Mouse (Mus musculus): ENCODE measurements around the gene Samd4b. TPM values are rescaled to one million over a fixed set of nuclear protein-coding genes. Genes with fewer than 3 reads are reported as not detected.

The Samd4b gene
- polyA plus RNA-seq, 1 experiment = 25.2 TPM

DNA sequence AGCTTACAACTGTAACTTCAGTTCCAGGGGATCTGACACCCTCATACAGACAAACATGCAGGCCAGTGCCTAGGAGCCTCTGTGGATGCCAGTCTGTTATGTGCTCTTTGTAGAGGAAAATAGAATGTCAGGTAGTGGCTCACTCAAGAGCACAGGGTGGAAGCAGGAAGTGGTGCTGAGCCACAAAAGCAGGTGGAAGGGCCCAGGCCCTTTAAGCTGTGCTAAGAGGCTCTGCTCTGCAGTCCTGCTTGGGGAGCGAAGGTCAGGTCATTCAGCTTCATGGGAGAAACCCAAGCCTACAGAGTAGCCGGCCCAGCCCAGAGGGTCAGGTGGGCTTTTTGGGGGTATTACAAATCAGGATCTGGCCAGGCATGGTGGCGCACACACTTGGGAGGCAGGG lies 242.7 kb downstream of the Samd4b start:
- H3K4me1 ChIP-seq (ENCODE audit: control insufficient read depth, insufficient read depth, low read length) = no peaks in the 10 kb centered on the region; the same call in 1 of the 2 replicates
- no peak overlapping the region for H3K27ac ChIP-seq (ENCODE audit: control insufficient read depth, insufficient read depth, low read depth, low read length, poor library complexity)
- no peak for TF ChIP-seq POLR2A (IDR thresholded peaks at IDR 0.05; ENCODE audit: borderline replicate concordance, control insufficient read depth, low read depth, low read length)
- no peak for TF ChIP-seq CTCF (IDR thresholded peaks at IDR 0.05; ENCODE audit: control insufficient read depth, insufficient read depth, low read length)
- WGBS = 83% methylated on average over 3 of the region's 3 CpGs
- no peak overlapping the region for H3K4me3 ChIP-seq (replicated peaks; ENCODE audit: control insufficient read depth, low read depth, low read length)

DNA sequence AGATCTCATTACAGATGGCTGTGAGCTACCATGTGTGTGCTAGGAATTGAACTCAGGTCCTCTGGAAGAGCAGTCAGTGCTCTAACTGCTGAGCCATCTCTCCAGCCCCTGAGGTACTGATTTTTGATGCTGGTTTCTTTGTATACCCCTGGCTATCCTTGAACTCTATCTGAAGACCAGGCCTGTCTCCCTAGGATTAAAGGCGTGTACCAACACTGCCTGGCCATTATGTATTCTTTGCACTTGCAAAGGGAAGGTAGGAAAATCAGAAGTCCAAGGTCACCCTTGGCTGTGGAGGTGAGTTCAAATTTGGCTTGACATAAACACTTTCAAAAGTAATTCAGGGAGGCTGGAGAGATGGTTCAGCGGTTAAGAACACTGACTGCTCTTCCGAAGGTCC lies 243.3 kb downstream of the Samd4b start:
- no peaks in the 10 kb centered on the region; the same call in 1 of the 2 replicates for H3K4me1 ChIP-seq (ENCODE audit: control insufficient read depth, insufficient read depth, low read length)
- no peak for TF ChIP-seq POLR2A (IDR thresholded peaks at IDR 0.05; ENCODE audit: borderline replicate concordance, control insufficient read depth, low read depth, low read length)
- TF ChIP-seq CTCF (IDR thresholded peaks at IDR 0.05; ENCODE audit: control insufficient read depth, insufficient read depth, low read length) = no peak
- WGBS = 87% methylated on average over 3 of the region's 3 CpGs
- no peak overlapping the region for H3K4me3 ChIP-seq (replicated peaks; ENCODE audit: control insufficient read depth, low read depth, low read length)
- no peak overlapping the region for H3K27ac ChIP-seq (ENCODE audit: control insufficient read depth, insufficient read depth, low read depth, low read length, poor library complexity)

- TF ChIP-seq CTCF (IDR thresholded peaks at IDR 0.05; ENCODE audit: control insufficient read depth, insufficient read depth, low read length) (no peak), POLR2A (IDR thresholded peaks at IDR 0.05; ENCODE audit: borderline replicate concordance, control insufficient read depth, low read depth, low read length) (no peak)
- no peak overlapping the region for H3K27ac ChIP-seq (ENCODE audit: control insufficient read depth, insufficient read depth, low read depth, low read length, poor library complexity)
- H3K4me3 ChIP-seq (replicated peaks; ENCODE audit: control insufficient read depth, low read depth, low read length) = no peak overlapping the region
- no peaks in the 10 kb centered on the region; the same call in 1 of the 2 replicates for H3K4me1 ChIP-seq (ENCODE audit: control insufficient read depth, insufficient read depth, low read length)
- WGBS = 85% methylated on average over 3 of the region's 3 CpGs
These were observed 243.8 kb downstream of the Samd4b start for GRCm38 (mm10) chr7:28354113-28354581.

- 93% methylated on average over 2 of the region's 2 CpGs for WGBS
- Histone ChIP-seq H3K4me1 (ENCODE audit: control insufficient read depth, insufficient read depth, low read length) (no peaks in the 10 kb centered on the region; the same call in 1 of the 2 replicates), H3K27ac (ENCODE audit: control insufficient read depth, insufficient read depth, low read depth, low read length, poor library complexity) (no peak overlapping the region), H3K4me3 (replicated peaks; ENCODE audit: control insufficient read depth, low read depth, low read length) (no peak overlapping the region)
- TF ChIP-seq CTCF (IDR thresholded peaks at IDR 0.05; ENCODE audit: control insufficient read depth, insufficient read depth, low read length) = no peak
These were observed 244.7 kb downstream of the Samd4b start for GRCm38 (mm10) chr7:28353267-28353666.

DNA sequence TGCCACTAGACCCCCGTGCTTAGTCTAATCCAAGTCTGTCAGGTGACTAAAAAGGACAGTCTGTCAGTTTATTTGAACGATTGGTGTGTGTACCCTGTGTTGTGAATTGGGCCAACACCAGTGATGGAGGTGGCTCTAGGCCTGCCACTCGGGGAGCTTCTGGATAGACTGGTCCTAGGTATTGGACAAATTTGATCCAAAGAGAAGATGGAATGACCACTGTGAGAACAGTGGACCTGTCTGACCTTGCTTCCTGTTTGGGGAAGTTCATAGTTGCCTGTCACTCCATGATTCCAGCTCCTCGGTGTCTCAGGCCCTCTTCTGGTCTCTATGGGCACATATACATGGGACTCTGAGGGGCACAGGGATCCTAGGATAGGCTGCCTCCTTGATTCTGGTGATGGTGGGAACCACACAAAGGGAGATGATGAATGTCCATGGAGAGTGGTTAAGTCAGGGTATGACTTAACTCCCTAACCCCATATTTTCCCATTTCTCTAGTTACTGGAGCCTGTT lies 246.2 kb downstream of the Samd4b start:
- WGBS = 9% methylated on average over 4 of the region's 4 CpGs
- no peak for TF ChIP-seq CTCF (IDR thresholded peaks at IDR 0.05; ENCODE audit: control insufficient read depth, insufficient read depth, low read length)
- TF ChIP-seq POLR2A (IDR thresholded peaks at IDR 0.05; ENCODE audit: borderline replicate concordance, control insufficient read depth, low read depth, low read length) = no peak
- no peak overlapping the region for H3K27ac ChIP-seq (ENCODE audit: control insufficient read depth, insufficient read depth, low read depth, low read length, poor library complexity)

GRCm38 (mm10) chr7:28350155-28350883 lies 247.6 kb downstream of the Samd4b start, which contains the start of gene Rps16:
TSS of gene Rps16 (plus strand) at chr7:28350652.
- TF ChIP-seq POLR2A (IDR thresholded peaks at IDR 0.05; ENCODE audit: borderline replicate concordance, control insufficient read depth, low read depth, low read length) (peak; percentile 58; the same call in 1 of the 2 replicates), CTCF (IDR thresholded peaks at IDR 0.05; ENCODE audit: control insufficient read depth, insufficient read depth, low read length) (no peak)
- no peaks in the 10 kb centered on the region for H3K4me1 ChIP-seq (ENCODE audit: control insufficient read depth, insufficient read depth, low read length)
- peak within 1 kb of the TSS; percentile 56 for H3K27ac ChIP-seq (ENCODE audit: control insufficient read depth, insufficient read depth, low read depth, low read length, poor library complexity)
- WGBS = 1% methylated on average over 50 of the region's 50 CpGs
- H3K4me3 ChIP-seq (replicated peaks; ENCODE audit: control insufficient read depth, low read depth, low read length) = peak within 1 kb of the TSS; percentile 76

More for the DNA sequence above, 246.2 kb downstream of the Samd4b start:
- no peaks in the 10 kb centered on the region for H3K4me1 ChIP-seq (ENCODE audit: control insufficient read depth, insufficient read depth, low read length)
- H3K4me3 ChIP-seq (replicated peaks; ENCODE audit: control insufficient read depth, low read depth, low read length) = peak overlapping the region; percentile 76

Other genes starting within 250 kb of the Samd4b start
- gene Rps16, start 247.5 kb downstream of the Samd4b start, polyA plus RNA-seq (2011; ENCODE audit: insufficient read depth, insufficient read length, low replicate concordance, missing spikeins) = 838 and 1,358 TPM in 2 replicates
- 15.6 and 26.3 TPM in 2 replicates for gene Plekhg2, start 225.5 kb downstream of the Samd4b start, polyA plus RNA-seq (2011; ENCODE audit: insufficient read depth, insufficient read length, low replicate concordance, missing spikeins)
- gene Zfp36, start 217.9 kb downstream of the Samd4b start, polyA plus RNA-seq (2011; ENCODE audit: insufficient read depth, insufficient read length, low replicate concordance, missing spikeins) = 25.5 and 53.7 TPM in 2 replicates
- gene Med29, start 205.4 kb downstream of the Samd4b start, polyA plus RNA-seq (2011; ENCODE audit: insufficient read depth, insufficient read length, low replicate concordance, missing spikeins) = 12.0 and 24.2 TPM in 2 replicates
- 136 and 209 TPM in 2 replicates for gene Paf1, start 205.2 kb downstream of the Samd4b start, polyA plus RNA-seq (2011; ENCODE audit: insufficient read depth, insufficient read length, low replicate concordance, missing spikeins)
- 158 and 354 TPM in 2 replicates for gene Gmfg, start 160.7 kb downstream of the Samd4b start, polyA plus RNA-seq (2011; ENCODE audit: insufficient read depth, insufficient read length, low replicate concordance, missing spikeins)
- gene Lrfn1, start 146.2 kb downstream of the Samd4b start, polyA plus RNA-seq (2011; ENCODE audit: insufficient read depth, insufficient read length, low replicate concordance, missing spikeins) = 2.6 TPM in 1 of 2 replicates, not detected in the other
- not detected in 2 replicates for gene Ifnl2, start 87.7 kb downstream of the Samd4b start, polyA plus RNA-seq (2011; ENCODE audit: insufficient read depth, insufficient read length, low replicate concordance, missing spikeins)
- not detected in 2 replicates for gene Ifnl3, start 75.3 kb downstream of the Samd4b start, polyA plus RNA-seq (2011; ENCODE audit: insufficient read depth, insufficient read length, low replicate concordance, missing spikeins)
- gene Sycn, start 57.3 kb downstream of the Samd4b start, polyA plus RNA-seq (2011; ENCODE audit: insufficient read depth, insufficient read length, low replicate concordance, missing spikeins) = not detected in 2 replicates
- not detected in 2 replicates for gene Nccrp1, start 50.9 kb downstream of the Samd4b start, polyA plus RNA-seq (2011; ENCODE audit: insufficient read depth, insufficient read length, low replicate concordance, missing spikeins)
- gene Pak4, start within 50 bp of the Samd4b start, polyA plus RNA-seq (2011; ENCODE audit: insufficient read depth, insufficient read length, low replicate concordance, missing spikeins) = 6.1 and 13.6 TPM in 2 replicates
- not detected in 2 replicates for gene Acp7, start 33.2 kb upstream of the Samd4b start, polyA plus RNA-seq (2011; ENCODE audit: insufficient read depth, insufficient read length, low replicate concordance, missing spikeins)
- gene Fbxo27, start 94.7 kb upstream of the Samd4b start, polyA plus RNA-seq (2011; ENCODE audit: insufficient read depth, insufficient read length, low replicate concordance, missing spikeins) = 1.5 TPM in 1 of 2 replicates, not detected in the other
- gene Fbxo17, start 118.7 kb upstream of the Samd4b start, polyA plus RNA-seq (2011; ENCODE audit: insufficient read depth, insufficient read length, low replicate concordance, missing spikeins) = 1.4 and 3.3 TPM in 2 replicates
- gene Mrps12, start 143.7 kb upstream of the Samd4b start, polyA plus RNA-seq (2011; ENCODE audit: insufficient read depth, insufficient read length, low replicate concordance, missing spikeins) = 46.5 and 85.1 TPM in 2 replicates
- gene Sars2, start 143.8 kb upstream of the Samd4b start, polyA plus RNA-seq (2011; ENCODE audit: insufficient read depth, insufficient read length, low replicate concordance, missing spikeins) = 7.3 and 11.9 TPM in 2 replicates
- not detected in 2 replicates for gene Ccer2, start 158.0 kb upstream of the Samd4b start, polyA plus RNA-seq (2011; ENCODE audit: insufficient read depth, insufficient read length, low replicate concordance, missing spikeins)
- gene Sirt2, start 168.6 kb upstream of the Samd4b start, polyA plus RNA-seq (2011; ENCODE audit: insufficient read depth, insufficient read length, low replicate concordance, missing spikeins) = 18.7 and 28.3 TPM in 2 replicates
- gene Nfkbib, start 169.4 kb upstream of the Samd4b start, polyA plus RNA-seq (2011; ENCODE audit: insufficient read depth, insufficient read length, low replicate concordance, missing spikeins) = 7.9 and 12.1 TPM in 2 replicates
- gene Rinl, start 190.8 kb upstream of the Samd4b start, polyA plus RNA-seq (2011; ENCODE audit: insufficient read depth, insufficient read length, low replicate concordance, missing spikeins) = 29.1 and 94.3 TPM in 2 replicates
- 274 and 541 TPM in 2 replicates for gene Hnrnpl, start 210.4 kb upstream of the Samd4b start, polyA plus RNA-seq (2011; ENCODE audit: insufficient read depth, insufficient read length, low replicate concordance, missing spikeins)
- gene Ech1, start 227.1 kb upstream of the Samd4b start, polyA plus RNA-seq (2011; ENCODE audit: insufficient read depth, insufficient read length, low replicate concordance, missing spikeins) = 64.4 and 98.5 TPM in 2 replicates
- gene Lgals4, start 235.7 kb upstream of the Samd4b start, polyA plus RNA-seq (2011; ENCODE audit: insufficient read depth, insufficient read length, low replicate concordance, missing spikeins) = 31.4 and 67.1 TPM in 2 replicates

All from bone marrow, adult 2 months (tissue).